Mouse (Mus musculus) forebrain, embryonic 16.5 days (tissue): ENCODE results near the gene Fam178b. TPM values are rescaled to one million over a fixed set of nuclear protein-coding genes. Genes with fewer than 3 reads are reported as not detected.

Experiments
- ATAC-seq: fragments of 200-750 bp; cut with Nextera tagmentation; 2 replicates; pipeline ENCODE4 v1.8.0; 2017; ENCODE audit warnings: mild to moderate bottlenecking, moderate library complexity
- H3K27ac ChIP-seq: fragments of 300-500 bp; sonication (generic); 2 replicates; pipeline ENCODE4 v1.5.1; 2014; ENCODE audit warnings: low read length, control low read depth
- H3K27me3 ChIP-seq: fragments of 300-500 bp; sonication (generic); replicated peaks from 2 replicates; pipeline ENCODE4 v1.6.1; 2014; ENCODE audit warnings: low read length; ENCODE audit not compliant: control insufficient read depth, insufficient read depth
- H3K36me3 ChIP-seq: fragments of 300-500 bp; sonication (generic); 2 replicates; pipeline ENCODE4 v1.6.1; 2014; ENCODE audit not compliant: control insufficient read depth, insufficient read depth
- H3K4me1 ChIP-seq: fragments of 300-500 bp; sonication (generic); replicated peaks from 2 replicates; pipeline ENCODE4 v1.6.1; 2014; ENCODE audit warnings: low read length; ENCODE audit not compliant: control insufficient read depth, insufficient read depth
- H3K4me2 ChIP-seq: fragments of 300-500 bp; sonication (generic); 2 replicates; pipeline ENCODE4 v1.6.1; 2014; ENCODE audit warnings: mild to moderate bottlenecking, low read length, control low read depth
- H3K4me3 ChIP-seq: fragments of 300-500 bp; sonication (generic); replicated peaks from 2 replicates; pipeline ENCODE4 v1.5.1; 2014; ENCODE audit warnings: mild to moderate bottlenecking, low read length, control low read depth
- H3K9ac ChIP-seq: fragments of 300-500 bp; sonication (generic); replicated peaks from 2 replicates; pipeline ENCODE4 v1.6.1; 2014; ENCODE audit warnings: low read depth, low read length, control low read depth
- H3K9me3 ChIP-seq: fragments of 300-500 bp; sonication (generic); 2 replicates; pipeline ENCODE4 v1.6.1; 2016; ENCODE audit warnings: low read length; ENCODE audit not compliant: control insufficient read depth
- WGBS: fragments of 180-500 bp; shearing (Covaris S2); extraction: QIAGEN DNeasy Blood & Tissue Kit; methylation state at CpG from one replicate; pipeline ENCODE4 v1.1.7; 2014; 5-methylcytosine and 5-hydroxymethylcytosine counted together
- polyA plus RNA-seq: library from polyadenylated mRNA; unstranded; fragments of >200 nt; fragmentation: Nextera tagmentation; extraction: Ambion mirVana; gene quantifications from 2 replicates; pipeline ENCODE4 v1.2.1, GENCODE M21; 2015

The Fam178b gene
- polyA plus RNA-seq, 1 experiment from 2014 or later: not detected

DNA sequence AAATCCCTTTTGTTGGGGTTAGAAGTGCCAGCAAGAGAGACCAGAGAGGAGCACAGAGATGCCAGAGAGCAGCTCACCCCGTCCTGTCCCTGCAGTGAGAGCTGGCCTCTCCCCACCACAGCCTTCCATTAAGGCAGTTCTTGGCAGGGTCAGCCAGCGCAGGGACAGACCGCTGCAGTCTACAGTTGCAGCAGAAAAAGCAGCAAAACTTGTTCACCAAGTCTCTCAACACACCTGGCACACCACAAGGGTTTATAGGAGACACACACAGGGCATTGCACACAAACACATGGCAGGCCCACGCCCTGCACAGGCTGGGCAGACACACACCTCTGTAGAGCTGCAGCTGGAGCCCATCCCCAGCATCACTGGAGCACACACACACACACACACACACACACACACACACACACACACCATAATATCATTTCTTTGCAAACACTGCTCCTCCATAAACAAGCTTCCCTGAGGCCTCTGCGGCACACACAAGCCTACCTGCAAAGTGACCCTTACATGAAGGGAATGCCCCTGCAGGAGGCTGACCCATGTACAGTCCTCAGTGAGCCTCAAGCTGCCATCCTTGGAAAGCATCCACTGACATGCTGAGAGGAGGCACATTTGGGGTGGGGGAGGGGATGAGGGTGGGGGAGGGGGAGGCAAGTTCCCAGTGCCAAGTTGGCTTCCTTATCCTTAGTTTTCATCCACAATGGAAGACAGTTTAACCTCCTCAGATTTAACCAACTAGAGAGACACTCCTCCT, 108.6 kb downstream of the Fam178b start:
- H3K4me3 ChIP-seq: no peak overlapping the region
- WGBS: 80% methylated on average over 5 of the region's 5 CpGs
- H3K36me3 ChIP-seq: no peaks in the 10 kb centered on the region
- no peak overlapping the region for H3K27ac ChIP-seq
- H3K9me3 ChIP-seq: no peaks in the 10 kb centered on the region
- 0 out of 2 replicates have a peak, but pooled peaks cover 5% of the 10 kb centered on the region for H3K27me3 ChIP-seq
- no peak for ATAC-seq
- H3K4me1 ChIP-seq: peaks cover 3% of the 10 kb centered on the region; the same call in 1 of the 2 replicates
- no peak overlapping the region for H3K9ac ChIP-seq
- H3K4me2 ChIP-seq: no peak overlapping the region

DNA sequence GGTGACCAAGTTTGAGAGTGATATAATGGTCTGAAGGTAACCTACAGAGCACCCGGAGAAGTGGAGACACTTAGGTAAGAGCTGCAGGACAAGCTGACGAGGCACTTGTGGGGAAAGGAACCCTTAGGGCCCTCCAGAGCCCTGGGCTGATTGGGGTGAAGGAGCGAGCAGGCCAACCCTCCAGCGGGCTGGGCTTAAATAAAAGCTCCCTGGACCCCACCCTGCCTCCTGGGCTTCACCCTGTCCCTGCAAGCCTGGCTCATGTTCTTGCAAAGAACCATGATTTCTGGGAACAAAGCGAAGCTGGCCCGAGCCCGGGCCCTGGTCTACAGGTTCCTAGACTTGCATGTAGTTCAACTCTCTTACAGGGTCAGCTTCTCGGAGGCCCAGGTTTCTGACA, 109.5 kb downstream of the Fam178b start:
- WGBS: 82% methylated on average over 8 of the region's 8 CpGs
- Histone ChIP-seq H3K27ac (no peak overlapping the region), H3K4me2 (no peak overlapping the region), H3K4me1 (peaks cover 3% of the 10 kb centered on the region; the same call in 1 of the 2 replicates), H3K36me3 (no peaks in the 10 kb centered on the region), H3K27me3 (0 out of 2 replicates have a peak, but pooled peaks cover 5% of the 10 kb centered on the region), H3K9me3 (no peaks in the 10 kb centered on the region), H3K4me3 (no peak overlapping the region), H3K9ac (no peak overlapping the region)
- ATAC-seq: no peak

DNA sequence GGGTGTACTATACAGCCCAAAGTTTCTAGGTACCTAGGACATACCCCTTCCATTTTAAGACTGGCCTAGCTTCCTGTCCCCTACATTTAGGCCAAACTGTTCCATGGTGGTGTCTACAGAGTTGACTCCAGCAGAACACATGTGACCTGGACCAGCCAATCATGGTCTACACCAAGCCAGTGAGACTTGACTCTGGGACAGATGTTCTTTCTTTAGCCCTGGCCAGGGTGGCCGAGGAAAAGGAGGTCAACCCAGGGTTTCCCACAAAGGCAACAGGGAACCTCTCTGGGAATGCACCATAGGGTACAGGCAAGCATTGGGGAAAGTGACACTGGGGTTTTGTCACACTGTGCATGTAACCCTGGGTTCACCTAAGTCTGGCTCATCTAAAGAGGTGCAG, 110.3 kb downstream of the Fam178b start:
- Histone ChIP-seq H3K9ac (no peak overlapping the region), H3K4me2 (no peak overlapping the region), H3K27ac (no peak overlapping the region), H3K36me3 (no peaks in the 10 kb centered on the region), H3K27me3 (0 out of 2 replicates have a peak, but pooled peaks cover 3% of the 10 kb centered on the region), H3K4me1 (peaks cover 3% of the 10 kb centered on the region), H3K4me3 (no peak overlapping the region), H3K9me3 (no peaks in the 10 kb centered on the region)
- 90% methylated on average over 1 of the region's 1 CpGs for WGBS
- no peak for ATAC-seq

GRCm38 (mm10) chr1:36572140-36572700, 110.8 kb downstream of the Fam178b start:
- no peak for ATAC-seq
- H3K4me3 ChIP-seq: no peak overlapping the region
- no peaks in the 10 kb centered on the region for H3K9me3 ChIP-seq
- peaks cover 3% of the 10 kb centered on the region for H3K4me1 ChIP-seq
- H3K27ac ChIP-seq: no peak overlapping the region
- H3K9ac ChIP-seq: no peak overlapping the region
- 76% methylated on average over 2 of the region's 2 CpGs for WGBS
- H3K4me2 ChIP-seq: no peak overlapping the region
- no peaks in the 10 kb centered on the region for H3K27me3 ChIP-seq
- no peaks in the 10 kb centered on the region for H3K36me3 ChIP-seq

- Histone ChIP-seq H3K9ac (no peak overlapping the region), H3K36me3 (no peaks in the 10 kb centered on the region), H3K27ac (no peak overlapping the region), H3K27me3 (no peaks in the 10 kb centered on the region), H3K4me3 (no peak overlapping the region), H3K4me2 (no peak overlapping the region), H3K4me1 (peaks cover 3% of the 10 kb centered on the region), H3K9me3 (no peaks in the 10 kb centered on the region)
- WGBS: 68% methylated on average over 6 of the region's 6 CpGs
- ATAC-seq: no peak
Observed at GRCm38 (mm10) chr1:36571627-36572026, 111.4 kb downstream of the Fam178b start.

- H3K4me1 ChIP-seq: peaks cover 3% of the 10 kb centered on the region
- no peak for ATAC-seq
- H3K9ac ChIP-seq: no peak overlapping the region
- H3K36me3 ChIP-seq: no peaks in the 10 kb centered on the region
- no peaks in the 10 kb centered on the region for H3K9me3 ChIP-seq
- no peak overlapping the region for H3K4me2 ChIP-seq
- no peak overlapping the region for H3K27ac ChIP-seq
- no peak overlapping the region for H3K4me3 ChIP-seq
- 91% methylated on average over 5 of the region's 5 CpGs for WGBS
- no peaks in the 10 kb centered on the region for H3K27me3 ChIP-seq
Observed at GRCm38 (mm10) chr1:36570320-36570719, 112.7 kb downstream of the Fam178b start.

DNA sequence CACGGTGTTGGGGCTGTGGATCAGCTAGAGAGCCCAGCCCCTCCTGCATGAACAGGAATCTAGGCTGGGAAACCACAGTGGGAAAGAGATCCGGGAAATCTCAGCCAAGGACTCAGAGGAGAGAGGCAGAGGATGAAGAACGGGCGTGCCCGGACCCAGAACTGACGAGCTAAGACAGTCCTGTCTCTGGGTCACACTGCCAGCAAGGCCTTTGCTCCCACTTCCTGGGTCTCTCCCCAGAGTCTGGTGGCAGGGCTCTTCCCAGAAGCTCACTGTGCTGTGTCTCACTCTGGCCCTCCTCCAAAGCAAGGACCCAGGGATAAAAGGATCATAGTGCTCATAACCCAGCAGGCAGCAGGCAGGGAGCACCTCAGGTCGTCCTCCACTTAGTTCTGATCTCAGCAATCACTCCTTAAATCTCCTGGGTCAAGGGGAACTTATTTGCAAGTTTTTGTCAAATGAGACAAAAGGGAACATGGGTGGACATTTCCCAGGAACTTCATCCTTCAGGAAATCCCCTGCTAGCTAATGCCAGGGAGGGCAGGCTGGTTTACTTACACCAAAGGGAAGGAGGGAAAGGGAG, 113.2 kb downstream of the Fam178b start:
- peaks cover 3% of the 10 kb centered on the region for H3K4me1 ChIP-seq
- no peak overlapping the region for H3K9ac ChIP-seq
- no peak overlapping the region for H3K4me2 ChIP-seq
- ATAC-seq: no peak
- 45% methylated on average over 7 of the region's 7 CpGs for WGBS
- no peak overlapping the region for H3K4me3 ChIP-seq
- no peaks in the 10 kb centered on the region for H3K9me3 ChIP-seq
- H3K36me3 ChIP-seq: no peaks in the 10 kb centered on the region
- no peak overlapping the region for H3K27ac ChIP-seq
- H3K27me3 ChIP-seq: no peaks in the 10 kb centered on the region

DNA sequence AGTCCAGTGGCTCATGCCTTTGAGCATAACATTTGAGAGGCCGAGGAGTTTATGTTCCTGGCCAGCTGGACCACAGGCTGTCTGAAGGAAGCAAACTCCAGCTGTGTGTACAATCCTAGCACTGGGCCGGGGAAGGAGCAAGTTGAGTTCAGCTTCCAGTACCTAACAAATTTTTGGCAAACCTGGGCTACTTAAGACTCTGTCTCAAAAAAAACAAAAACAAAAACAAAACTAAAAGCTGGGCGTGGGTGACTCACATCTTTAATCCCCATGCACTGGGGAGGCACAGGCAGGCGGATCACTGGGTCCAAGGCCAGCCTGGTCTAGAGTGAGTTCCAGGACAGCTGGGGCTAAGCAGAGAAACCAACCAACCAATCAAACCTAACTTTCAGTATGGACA, 114.2 kb downstream of the Fam178b start:
- Histone ChIP-seq H3K4me1 (no peaks in the 10 kb centered on the region; the same call in 1 of the 2 replicates), H3K36me3 (no peaks in the 10 kb centered on the region), H3K4me3 (no peak overlapping the region), H3K9me3 (no peaks in the 10 kb centered on the region), H3K4me2 (no peak overlapping the region), H3K27me3 (no peaks in the 10 kb centered on the region), H3K9ac (no peak overlapping the region), H3K27ac (no peak overlapping the region)
- 78% methylated on average over 4 of the region's 4 CpGs for WGBS
- no peak for ATAC-seq

GRCm38 (mm10) chr1:36567818-36568603, 115.0 kb downstream of the Fam178b start:
- Histone ChIP-seq H3K9ac (no peak overlapping the region), H3K4me2 (no peak overlapping the region), H3K9me3 (no peaks in the 10 kb centered on the region), H3K27me3 (no peaks in the 10 kb centered on the region), H3K4me3 (no peak overlapping the region), H3K27ac (no peak overlapping the region), H3K36me3 (no peaks in the 10 kb centered on the region), H3K4me1 (no peaks in the 10 kb centered on the region; the same call in 1 of the 2 replicates)
- ATAC-seq: no peak
- 41% methylated on average over 21 of the region's 21 CpGs for WGBS
